8 mouse cellular contexts compared by ENCODE assay signal in genomic region chr9:51795206-51795605, GRCm38 (mm10). TPM values are rescaled to one million over a fixed set of nuclear protein-coding genes. Genes with fewer than 3 reads are reported as not detected.
DNase-seq lines count a peak whose midpoint lies in the region; ATAC-seq lines count a peak whose summit lies in the region.

No protein-coding gene starts in this region.

- no peak overlapping the region for H3K4me2 ChIP-seq in forebrain, embryonic 14.5 days (ENCODE audit: low read length)

- 68% methylated on average over 6 of the region's 6 CpGs for WGBS in forebrain, embryonic 14.5 days

- no peaks in the 10 kb centered on the region for H3K9me3 ChIP-seq in forebrain, embryonic 14.5 days (replicated peaks; ENCODE audit: control insufficient read depth, low read length)

- DNase-seq in adrenal gland, postnatal 25 days = peak; percentile 23
- DNase-seq in adrenal gland, postnatal 4 days (ENCODE audit: low spot score in 2 of 2) = no peak
- peak; percentile 50 to 56 for DNase-seq in right cerebral cortex, postnatal 10 days (ENCODE audit: low spot score in 2 of 2)
- no peak for DNase-seq in right cerebral cortex, adult 2 months (ENCODE audit: low spot score in 2 of 2)
- peak; percentile 21 to 55 for DNase-seq in gastrocnemius, postnatal 4 days (ENCODE audit: low spot score in 2 of 2)
- DNase-seq in skeletal muscle tissue, adult 2 months (ENCODE audit: low read depth, low spot score) = peak; percentile 51
- no peak for DNase-seq in forebrain, embryonic 14.5 days (ENCODE audit: low spot score)
- DNase-seq in left cerebral cortex, adult 11 months (ENCODE audit: low spot score) = no peak

- H3K4me1 ChIP-seq in forebrain, embryonic 14.5 days (ENCODE audit: control insufficient read depth, insufficient read depth, low read length) = no peaks in the 10 kb centered on the region

- H3K36me3 ChIP-seq in forebrain, embryonic 14.5 days (ENCODE audit: control insufficient read depth, insufficient read depth, low read length) = no peaks in the 10 kb centered on the region

- no peak overlapping the region for H3K4me3 ChIP-seq in forebrain, embryonic 14.5 days (ENCODE audit: low read depth, low read length)

- no peak overlapping the region for H3K27ac ChIP-seq in forebrain, embryonic 14.5 days (ENCODE audit: low read depth, low read length)

- ATAC-seq in forebrain, embryonic 14.5 days = no peak

- H3K27me3 ChIP-seq in forebrain, embryonic 14.5 days (replicated peaks; ENCODE audit: control insufficient read depth, insufficient read depth, low read length) = no peaks in the 10 kb centered on the region

- H3K9ac ChIP-seq in forebrain, embryonic 14.5 days (ENCODE audit: low read length) = no peak overlapping the region

RNA-seq across cellular contexts. Expression of gene Arhgap20, which starts 30.1 kb away (rescaled TPM):
- total RNA-seq in adrenal gland, postnatal 25 days (2021) = 2.3 and 4.1 TPM in 2 replicates
- 10 to 100 TPM in 1 of 2 experiments, 1 to 10 TPM in 1; 7.4 to 10.1 TPM for total RNA-seq in adrenal gland, postnatal 4 days (2021)
- 10 to 100 TPM; 27.7 to 29.6 TPM for total RNA-seq in gastrocnemius, postnatal 4 days (2021)
- 6.6 and 12.2 TPM in 2 replicates for polyA plus RNA-seq in forebrain, embryonic 14.5 days (2014; fragmentation: Nextera tagmentation; extraction: Ambion mirVana)

Comparison
In these comparisons a context has a peak if more than half of its experiments do, and no peak if none do; other contexts are left out.
1. DNase-seq: peak in adrenal gland, postnatal 25 days (single experiment), right cerebral cortex, postnatal 10 days (2 of 2), gastrocnemius, postnatal 4 days (2 of 2) and skeletal muscle tissue, adult 2 months (single experiment); none in adrenal gland, postnatal 4 days (0 of 2), right cerebral cortex, adult 2 months (0 of 2), forebrain, embryonic 14.5 days (single experiment) and left cerebral cortex, adult 11 months (single experiment).